Comparison of ENCODE assay signal across 9 mouse cellular contexts in the genomic region with DNA sequence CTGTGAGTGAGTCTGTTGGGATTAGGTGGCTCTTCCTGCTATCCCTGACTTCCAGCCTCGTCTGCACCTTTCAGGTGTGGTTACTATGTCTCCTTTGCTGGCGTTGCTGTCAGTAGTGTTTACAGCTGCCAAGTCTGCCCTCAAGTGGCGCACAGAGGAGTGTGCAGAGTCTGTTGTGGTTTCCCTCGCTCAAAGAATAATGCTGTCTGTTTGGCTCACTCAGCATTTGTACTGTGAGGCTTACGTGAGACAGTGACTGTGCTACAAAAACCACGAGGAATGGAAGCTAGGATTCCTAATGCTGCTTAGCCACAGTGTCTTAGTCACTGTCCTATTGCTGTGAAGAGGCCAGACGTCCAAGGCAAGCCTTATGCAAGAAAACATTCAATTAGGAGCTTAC. TPM values are rescaled to one million over a fixed set of nuclear protein-coding genes. Genes with fewer than 3 reads are reported as not detected.
DNase-seq lines count a peak whose midpoint lies in the region; ATAC-seq and TF ChIP-seq lines count a peak whose summit lies in the region.
"Had no signal": no experiment of that assay in that cellular context is flagged by ENCODE, and none has a peak within 500 bp of the region (broad histone marks: within the 10 kb centered on the region; RNA-seq: fewer than 3 reads in every experiment).

No protein-coding gene starts in this region.

- 59% methylated on average over 7 of the region's 7 CpGs for WGBS in heart, adult 2 months
- 46% methylated on average over 7 of the region's 7 CpGs for WGBS in liver, embryonic 14.5 days (ENCODE audit: insufficient replicate concordance)

- H3K79me2 ChIP-seq in heart, adult 2 months (replicated peaks; ENCODE audit: control insufficient read depth, insufficient read depth, low read length): no peaks in the 10 kb centered on the region

- no peak for TF ChIP-seq EP300 in heart, adult 2 months (IDR thresholded peaks at IDR 0.05; ENCODE audit: insufficient read depth, low read depth, low read length)
- no peak for TF ChIP-seq EP300 in liver, embryonic 14.5 days (IDR thresholded peaks at IDR 0.05; ENCODE audit: low read depth)

- H3K4me1 ChIP-seq in heart, adult 2 months (ENCODE audit: control insufficient read depth, insufficient read depth, low read length): no peaks in the 10 kb centered on the region; the same call in 1 of the 2 replicates
- no peaks in the 10 kb centered on the region for H3K4me1 ChIP-seq in testis, adult 2 months (ENCODE audit: control insufficient read depth, insufficient read depth, low read length)
- peaks cover 13 to 18% of the 10 kb centered on the region in 2 experiments for H3K4me1 ChIP-seq in liver, embryonic 14.5 days (replicated peaks; ENCODE audit: control insufficient read depth in 2 of 2, insufficient read depth in 2 of 2, low read length in 1 of 2)

- peak in 1 of 2 experiments; percentile 24 for DNase-seq in heart, adult 2 months
- no peak for DNase-seq in heart, postnatal 25 days (ENCODE audit: low spot score)
- no peak for DNase-seq in testis, postnatal 14 days (ENCODE audit: low spot score)
- no peak for DNase-seq in liver, embryonic 14.5 days (ENCODE audit: low read depth in 3 of 3, low spot score in 3 of 3)
- DNase-seq in thymus, postnatal 4 days: peak; percentile 74
- DNase-seq in gastrocnemius, adult 18-20 months (ENCODE audit: low spot score): no peak
- no peak for DNase-seq in ovary, postnatal 14 days (ENCODE audit: low spot score)

- no peaks in the 10 kb centered on the region for H3K9me3 ChIP-seq in liver, embryonic 14.5 days (ENCODE audit: control insufficient read depth, low read length)
- H3K9me3 ChIP-seq: neural tube, embryonic 13.5 days had no signal

- TF ChIP-seq POLR2A in heart, adult 2 months (IDR thresholded peaks at IDR 0.05; ENCODE audit: insufficient read depth, low read depth, low read length): no peak
- no peak for TF ChIP-seq POLR2A in testis, adult 2 months (IDR thresholded peaks at IDR 0.05; ENCODE audit: control insufficient read depth, low read depth, low read length)

- no peak for ATAC-seq in liver, embryonic 14.5 days (ENCODE audit: insufficient read depth)

- no peaks in the 10 kb centered on the region for H3K36me3 ChIP-seq in heart, adult 2 months (ENCODE audit: control insufficient read depth, insufficient read depth, low read length)
- peaks cover 2% of the 10 kb centered on the region; the same call in 1 of the 2 replicates for H3K36me3 ChIP-seq in testis, adult 2 months (ENCODE audit: control insufficient read depth, insufficient read depth, low read length)
- peaks cover 20% of the 10 kb centered on the region for H3K36me3 ChIP-seq in liver, embryonic 14.5 days (replicated peaks; ENCODE audit: control insufficient read depth, insufficient read depth, low read depth)
- H3K36me3 ChIP-seq: neural tube, embryonic 13.5 days had no signal

- intact Hi-C loops in heart, adult 2 months (cut with DNase I): no loop called here
- intact Hi-C loops in heart, postnatal 25 days (cut with DNase I): no loop called here

- no peaks in the 10 kb centered on the region for H3K27me3 ChIP-seq in heart, adult 2 months (ENCODE audit: control insufficient read depth, insufficient read depth, low read length)
- no peaks in the 10 kb centered on the region for H3K27me3 ChIP-seq in testis, adult 2 months (ENCODE audit: control insufficient read depth, insufficient read depth, low read length)
- no peaks in the 10 kb centered on the region for H3K27me3 ChIP-seq in liver, embryonic 14.5 days (ENCODE audit: control insufficient read depth, insufficient read depth, low read length)
- H3K27me3 ChIP-seq: neural tube, embryonic 13.5 days had no signal

- no peak overlapping the region for H3K27ac ChIP-seq in heart, adult 2 months
- H3K27ac ChIP-seq in testis, adult 2 months (ENCODE audit: control insufficient read depth, insufficient read depth, low read depth, low read length): no peak overlapping the region
- no peak overlapping the region for H3K27ac ChIP-seq in liver, embryonic 14.5 days
- H3K27ac ChIP-seq: neural tube, embryonic 13.5 days had no signal

- TF ChIP-seq CTCF in heart, adult 2 months (IDR thresholded peaks at IDR 0.05): peak; percentile 56
- TF ChIP-seq CTCF in testis, adult 2 months (IDR thresholded peaks at IDR 0.05; ENCODE audit: control insufficient read depth, insufficient read depth, insufficient replicate concordance, low read depth, low read length): peak; percentile 29; the same call in 1 of the 2 replicates
- peak; percentile 62 for TF ChIP-seq CTCF in liver, embryonic 14.5 days (IDR thresholded peaks at IDR 0.05; ENCODE audit: low read depth)

- no peak overlapping the region for H3K9ac ChIP-seq in heart, adult 2 months (ENCODE audit: low read depth, low read length)
- H3K9ac ChIP-seq in liver, embryonic 14.5 days (replicated peaks): no peak overlapping the region
- H3K9ac ChIP-seq: neural tube, embryonic 13.5 days had no signal

- no peak overlapping the region for H3K4me2 ChIP-seq in liver, embryonic 14.5 days (ENCODE audit: low read depth)
- H3K4me2 ChIP-seq: neural tube, embryonic 13.5 days had no signal

- no peak overlapping the region for H3K4me3 ChIP-seq in heart, adult 2 months
- H3K4me3 ChIP-seq in testis, adult 2 months (ENCODE audit: control insufficient read depth, low read depth, low read length): no peak overlapping the region
- no peak overlapping the region for H3K4me3 ChIP-seq in liver, embryonic 14.5 days (ENCODE audit: insufficient read depth in 1 of 2, low read depth in 2 of 2, low read length in 2 of 2)
- H3K4me3 ChIP-seq: neural tube, embryonic 13.5 days had no signal

RNA-seq across cellular contexts. Expression of gene Haspin, which starts 7.1 kb away (rescaled TPM):
- total RNA-seq in heart, adult 2 months (2021): under 1 TPM; 0.16 TPM
- 0.15 and 0.23 TPM in 2 replicates for polyA plus RNA-seq in heart, adult 2 months (2012; rRNA removed)
- under 1 TPM; 0.17 to 0.34 TPM for total RNA-seq in heart, postnatal 25 days (2021)
- 256 and 297 TPM in 2 replicates for polyA plus RNA-seq in testis, adult 2 months (2012; rRNA removed)
- polyA plus RNA-seq in liver, embryonic 14.5 days (2012; rRNA removed): 4.5 and 5.7 TPM in 2 replicates
- polyA plus RNA-seq in liver, embryonic 14.5 days (2014; fragmentation: Nextera tagmentation; extraction: Ambion mirVana): 10.5 and 12.6 TPM in 2 replicates
- under 1 TPM in 1 of 2 experiments, not detected in 1; 0.12 TPM for total RNA-seq in gastrocnemius, adult 18-20 months (2021)

RNA-seq across cellular contexts. Expression of gene P2rx5, which starts 29.2 kb away (rescaled TPM):
- total RNA-seq in heart, adult 2 months (2021): 10 to 100 TPM; 13.1 to 14.6 TPM
- 11.3 and 19.5 TPM in 2 replicates for polyA plus RNA-seq in heart, adult 2 months (2012; rRNA removed)
- 10 to 100 TPM; 13.0 to 13.3 TPM for total RNA-seq in heart, postnatal 25 days (2021)
- polyA plus RNA-seq in testis, adult 2 months (2012; rRNA removed): 0.54 and 1.00 TPM in 2 replicates
- 0.05 and 0.08 TPM in 2 replicates for polyA plus RNA-seq in liver, embryonic 14.5 days (2012; rRNA removed)
- polyA plus RNA-seq in liver, embryonic 14.5 days (2014; fragmentation: Nextera tagmentation; extraction: Ambion mirVana): 0.15 and 0.16 TPM in 2 replicates
- total RNA-seq in gastrocnemius, adult 18-20 months (2021): 1 to 10 TPM; 8.1 to 8.4 TPM

RNA-seq across cellular contexts. Expression of gene Itgae, which starts 40.6 kb away (rescaled TPM):
- under 1 TPM; 0.14 to 0.16 TPM for total RNA-seq in heart, adult 2 months (2021)
- polyA plus RNA-seq in heart, adult 2 months (2012; rRNA removed): 0.37 and 0.38 TPM in 2 replicates
- total RNA-seq in heart, postnatal 25 days (2021): under 1 TPM; 0.08 to 0.16 TPM
- 12.3 and 13.7 TPM in 2 replicates for polyA plus RNA-seq in testis, adult 2 months (2012; rRNA removed)
- polyA plus RNA-seq in liver, embryonic 14.5 days (2012; rRNA removed): 0.02 and 0.03 TPM in 2 replicates
- 0.03 and 0.06 TPM in 2 replicates for polyA plus RNA-seq in liver, embryonic 14.5 days (2014; fragmentation: Nextera tagmentation; extraction: Ambion mirVana)
- total RNA-seq in gastrocnemius, adult 18-20 months (2021): under 1 TPM in 1 of 2 experiments, not detected in 1; 0.12 TPM

RNA-seq across cellular contexts. Expression of gene Emc6, which starts 45.8 kb away (rescaled TPM):
- 10 to 100 TPM; 80.5 to 98.5 TPM for total RNA-seq in heart, adult 2 months (2021)
- polyA plus RNA-seq in heart, adult 2 months (2012; rRNA removed): 50.5 and 54.3 TPM in 2 replicates
- 10 to 100 TPM; 78.3 to 84.4 TPM for total RNA-seq in heart, postnatal 25 days (2021)
- polyA plus RNA-seq in testis, adult 2 months (2012; rRNA removed): 33.1 and 36.0 TPM in 2 replicates
- polyA plus RNA-seq in liver, embryonic 14.5 days (2012; rRNA removed): 38.3 and 40.1 TPM in 2 replicates
- polyA plus RNA-seq in liver, embryonic 14.5 days (2014; fragmentation: Nextera tagmentation; extraction: Ambion mirVana): 80.3 and 83.7 TPM in 2 replicates
- 10 to 100 TPM; 84.7 to 88.1 TPM for total RNA-seq in gastrocnemius, adult 18-20 months (2021)

RNA-seq across cellular contexts. Expression of gene Tax1bp3, which starts 45.9 kb away (rescaled TPM):
- 10 to 100 TPM; 45.0 to 48.5 TPM for total RNA-seq in heart, adult 2 months (2021)
- 60.4 and 63.0 TPM in 2 replicates for polyA plus RNA-seq in heart, adult 2 months (2012; rRNA removed)
- 10 to 100 TPM; 45.9 to 50.0 TPM for total RNA-seq in heart, postnatal 25 days (2021)
- polyA plus RNA-seq in testis, adult 2 months (2012; rRNA removed): 8.7 and 14.5 TPM in 2 replicates
- 10.8 and 11.6 TPM in 2 replicates for polyA plus RNA-seq in liver, embryonic 14.5 days (2012; rRNA removed)
- 25.8 and 26.7 TPM in 2 replicates for polyA plus RNA-seq in liver, embryonic 14.5 days (2014; fragmentation: Nextera tagmentation; extraction: Ambion mirVana)
- total RNA-seq in gastrocnemius, adult 18-20 months (2021): 10 to 100 TPM in 1 of 2 experiments, 1 to 10 TPM in 1; 7.8 to 12.0 TPM
